Mouse (Mus musculus): ENCODE data around the gene Comt.

DNA sequence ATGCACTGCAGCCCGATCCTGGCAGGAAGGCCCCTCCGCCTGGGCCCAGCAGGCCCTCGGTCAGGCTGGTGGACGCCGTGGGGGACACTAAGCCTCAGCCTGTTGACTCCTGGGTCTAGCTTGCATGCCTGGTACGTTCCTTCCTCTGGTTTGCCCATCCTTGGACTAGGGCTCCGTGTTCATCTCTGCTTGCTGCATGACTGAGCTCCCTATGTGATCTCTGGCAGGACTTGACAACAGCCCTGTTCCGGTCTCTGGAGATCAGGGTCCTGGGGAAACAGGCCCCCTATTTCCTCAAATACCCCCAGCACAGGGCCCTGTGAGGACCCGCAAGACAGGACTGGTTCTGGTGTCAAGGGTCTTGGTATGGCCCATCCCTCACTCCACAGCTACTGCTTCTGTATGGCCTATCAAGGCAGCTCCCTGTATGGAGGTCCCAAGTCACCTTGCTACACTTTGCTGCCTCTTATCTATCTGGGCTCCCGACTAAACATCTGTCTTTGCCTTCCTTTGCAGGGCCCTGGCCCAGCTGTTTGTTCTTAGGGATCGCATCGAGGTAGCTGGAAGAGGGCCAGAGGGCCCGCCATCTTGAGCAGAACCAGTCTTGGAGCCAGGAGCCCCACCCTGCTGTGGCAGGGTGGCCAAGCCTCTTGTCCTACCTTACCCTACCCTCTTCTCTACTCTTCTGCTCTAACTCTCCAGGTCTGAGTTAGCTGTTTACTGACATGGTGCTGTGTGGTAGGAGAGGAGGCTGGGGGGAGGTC, 21.4 kb downstream of the Comt start:
- TF ChIP-seq CTCF (IDR thresholded peaks at IDR 0.05; ENCODE audit: control insufficient read depth, insufficient read depth, low read length): no peak
- TF ChIP-seq POLR2A (IDR thresholded peaks at IDR 0.05; ENCODE audit: borderline replicate concordance, control insufficient read depth, low read depth, low read length): no peak

Measured in bone marrow, adult 2 months (tissue).